Mouse (Mus musculus) MEL (cell line): Measurements from ENCODE around the gene Gm28048. TPM values are rescaled to one million over a fixed set of nuclear protein-coding genes. Genes with fewer than 3 reads are reported as not detected.

Experiments
- DNase-seq: peaks from one replicate; pipeline ENCODE4 v3.0.0; 2011; ENCODE audit warnings: low read depth, low spot score
- H3K27ac ChIP-seq: 2 replicates; pipeline ENCODE4 v1.5.1; 2012; ENCODE audit warnings: low read depth, mild to moderate bottlenecking, control low read depth, low read length, moderate library complexity; ENCODE audit not compliant: control insufficient read depth
- H3K27me3 ChIP-seq, 2 experiments: fragments of 150-350 bp in 1 of 2; sonication (generic) in 1 of 2; 2 replicates each; pipeline ENCODE4 v1.6.1; 2012; ENCODE audit warnings: low read length in 2 of 2, mild to moderate bottlenecking in 2 of 2, improper control_type of control experiment in 1 of 2, moderate library complexity in 1 of 2; ENCODE audit not compliant: insufficient read depth in 2 of 2, control insufficient read depth in 1 of 2
- H3K36me3 ChIP-seq, 2 experiments: 2 replicates each; pipeline ENCODE4 v1.6.1; 2012 to 2014; ENCODE audit warnings: low read length in 2 of 2, improper control_type of control experiment in 1 of 2, inconsistent platforms in 1 of 2, mild to moderate bottlenecking in 1 of 2; ENCODE audit not compliant: insufficient read depth in 2 of 2, control insufficient read depth in 1 of 2
- H3K4me1 ChIP-seq, 2 experiments: fragments of 150-350 bp in 1 of 2; sonication (generic) in 1 of 2; 2 replicates each; pipeline ENCODE4 v1.6.1; 2012; ENCODE audit warnings: low read length in 2 of 2, improper control_type of control experiment in 1 of 2, mild to moderate bottlenecking in 1 of 2; ENCODE audit not compliant: insufficient read depth in 2 of 2, control insufficient read depth in 1 of 2
- H3K4me3 ChIP-seq, 2 experiments: fragments of 150-350 bp in 1 of 2; sonication (generic) in 1 of 2; 2 replicates each; pipeline ENCODE4 v1.5.1; 2012; ENCODE audit warnings: low read depth in 2 of 2, low read length in 2 of 2, mild to moderate bottlenecking in 2 of 2, moderate library complexity in 2 of 2, control low read depth in 1 of 2, improper control_type of control experiment in 1 of 2; ENCODE audit not compliant: control insufficient read depth in 1 of 2, insufficient read depth in 1 of 2
- H3K79me2 ChIP-seq: 2 replicates; pipeline ENCODE4 v1.6.1; 2012; ENCODE audit warnings: mild to moderate bottlenecking, low read length, moderate library complexity; ENCODE audit not compliant: control insufficient read depth, poor library complexity, insufficient read depth
- H3K9ac ChIP-seq: 2 replicates; pipeline ENCODE4 v1.6.1; 2012; ENCODE audit warnings: low read depth, mild to moderate bottlenecking, control low read depth, low read length, moderate library complexity; ENCODE audit not compliant: control insufficient read depth, poor library complexity, severe bottlenecking
- H3K9me3 ChIP-seq: fragments of 150-350 bp; sonication (generic); replicated peaks from 2 replicates; pipeline ENCODE4 v1.6.1; 2012; ENCODE audit warnings: mild to moderate bottlenecking, low read length, improper control_type of control experiment, moderate library complexity; ENCODE audit not compliant: insufficient read depth
- BHLHE40 ChIP-seq: IDR thresholded peaks from 2 replicates; pipeline ENCODE4 v1.6.1; 2012; ENCODE audit warnings: low read depth, mild to moderate bottlenecking, inconsistent platforms, low read length, improper control_type of control experiment, borderline replicate concordance
- CHD1 ChIP-seq: IDR thresholded peaks from 2 replicates; pipeline ENCODE4 v1.6.1; 2012; ENCODE audit warnings: low read depth, mild to moderate bottlenecking, inconsistent platforms, low read length, improper control_type of control experiment
- CHD2 ChIP-seq: IDR thresholded peaks from 2 replicates; pipeline ENCODE4 v1.6.1; 2011; ENCODE audit warnings: low read length, improper control_type of control experiment
- ELF1 ChIP-seq: IDR thresholded peaks from 2 replicates; pipeline ENCODE4 v1.6.1; 2014; ENCODE audit warnings: low read depth, mild to moderate bottlenecking, inconsistent platforms, low read length, improper control_type of control experiment, moderate library complexity
- ETS1 ChIP-seq: IDR thresholded peaks from 2 replicates; pipeline ENCODE4 v1.6.1; 2012; ENCODE audit warnings: low read depth, mild to moderate bottlenecking, inconsistent platforms, low read length, improper control_type of control experiment, moderate library complexity
- HCFC1 ChIP-seq: IDR thresholded peaks from 2 replicates; pipeline ENCODE4 v1.6.1; 2012; ENCODE audit warnings: low read depth, mild to moderate bottlenecking, inconsistent platforms, low read length, improper control_type of control experiment, moderate library complexity
- KAT2A ChIP-seq: conservative IDR thresholded peaks from 2 replicates; pipeline ENCODE4 v1.6.1; 2012; ENCODE audit warnings: low read depth, low read length, improper control_type of control experiment, inconsistent platforms
- MAFK ChIP-seq: IDR thresholded peaks from 2 replicates; pipeline ENCODE4 v1.6.1; 2011; ENCODE audit warnings: low read depth, mild to moderate bottlenecking, low read length, improper control_type of control experiment, borderline replicate concordance
- MXI1 ChIP-seq: IDR thresholded peaks from 2 replicates; pipeline ENCODE4 v1.6.1; 2011; ENCODE audit warnings: mild to moderate bottlenecking, low read depth, low read length, improper control_type of control experiment
- MYB ChIP-seq: IDR thresholded peaks from 2 replicates; pipeline ENCODE4 v1.6.1; 2011; ENCODE audit warnings: mild to moderate bottlenecking, low read depth, low read length, improper control_type of control experiment
- MYC ChIP-seq: IDR thresholded peaks from 2 replicates; pipeline ENCODE4 v1.6.1; 2011; ENCODE audit warnings: low read depth, mild to moderate bottlenecking, low read length, improper control_type of control experiment, moderate library complexity
- NRF1 ChIP-seq: IDR thresholded peaks from 2 replicates; pipeline ENCODE4 v1.6.1; 2014; ENCODE audit warnings: low read depth, mild to moderate bottlenecking, inconsistent platforms, low read length, improper control_type of control experiment, moderate library complexity; ENCODE audit not compliant: poor library complexity, insufficient read depth, severe bottlenecking
- POLR2A ChIP-seq, 2 experiments: IDR thresholded peaks; 2 replicates each; pipeline ENCODE4 v1.6.1; 2011 to 2012; ENCODE audit warnings: low read length in 2 of 2, mild to moderate bottlenecking in 2 of 2, control low read depth in 1 of 2, improper control_type of control experiment in 1 of 2, low read depth in 1 of 2, moderate library complexity in 1 of 2; ENCODE audit not compliant: control insufficient read depth in 1 of 2, insufficient read depth in 1 of 2, poor library complexity in 1 of 2
- POLR2AphosphoS2 ChIP-seq: IDR thresholded peaks from 2 replicates; pipeline ENCODE4 v1.6.1; 2011; ENCODE audit warnings: low read length, improper control_type of control experiment
- POLR2AphosphoS5 ChIP-seq: IDR thresholded peaks from 2 replicates; pipeline ENCODE4 v1.6.1; 2012; ENCODE audit warnings: low read depth, borderline replicate concordance, mild to moderate bottlenecking, inconsistent platforms, low read length, moderate library complexity, mixed read lengths
- RAD21 ChIP-seq: IDR thresholded peaks from 2 replicates; pipeline ENCODE4 v1.6.1; 2011; ENCODE audit warnings: mild to moderate bottlenecking, low read depth, low read length, improper control_type of control experiment
- SIN3A ChIP-seq: IDR thresholded peaks from 2 replicates; pipeline ENCODE4 v1.6.1; 2012; ENCODE audit warnings: low read length, improper control_type of control experiment, inconsistent platforms
- SMC3 ChIP-seq: IDR thresholded peaks from 2 replicates; pipeline ENCODE4 v1.6.1; 2011; ENCODE audit warnings: low read depth, low read length, improper control_type of control experiment
- TBP ChIP-seq: IDR thresholded peaks from 2 replicates; pipeline ENCODE4 v1.8.0; 2011; ENCODE audit warnings: low read depth, low read length, improper control_type of control experiment
- TCF12 ChIP-seq: IDR thresholded peaks from 2 replicates; pipeline ENCODE4 v1.6.1; 2014; ENCODE audit warnings: low read depth, mild to moderate bottlenecking, inconsistent platforms, low read length, improper control_type of control experiment, moderate library complexity
- UBTF ChIP-seq: IDR thresholded peaks from 2 replicates; pipeline ENCODE4 v1.6.1; 2012; ENCODE audit warnings: low read depth, mild to moderate bottlenecking, inconsistent platforms, low read length, improper control_type of control experiment, moderate library complexity, borderline replicate concordance; ENCODE audit not compliant: insufficient read depth
- USF1 ChIP-seq: IDR thresholded peaks from 2 replicates; pipeline ENCODE4 v1.6.1; 2014; ENCODE audit warnings: low read depth, mild to moderate bottlenecking, inconsistent platforms, low read length, improper control_type of control experiment, moderate library complexity
- USF2 ChIP-seq, 2 experiments: IDR thresholded peaks; 2 replicates each; pipeline ENCODE4 v1.6.1; 2011 to 2012; ENCODE audit warnings: improper control_type of control experiment in 2 of 2, low read length in 2 of 2, borderline replicate concordance in 1 of 2, inconsistent platforms in 1 of 2, low read depth in 1 of 2, mild to moderate bottlenecking in 1 of 2; ENCODE audit not compliant: insufficient read depth in 1 of 2
- ZKSCAN1 ChIP-seq: IDR thresholded peaks from 2 replicates; pipeline ENCODE4 v1.6.1; 2012; ENCODE audit warnings: low read depth, mild to moderate bottlenecking, inconsistent platforms, low read length, improper control_type of control experiment, moderate library complexity
- ZMIZ1 ChIP-seq: IDR thresholded peaks from 2 replicates; pipeline ENCODE4 v1.6.1; 2012; ENCODE audit warnings: low read depth, mild to moderate bottlenecking, inconsistent platforms, low read length, improper control_type of control experiment, moderate library complexity
- ZNF384 ChIP-seq: IDR thresholded peaks from 2 replicates; pipeline ENCODE4 v1.6.1; 2012; ENCODE audit warnings: low read depth, mild to moderate bottlenecking, inconsistent platforms, low read length, improper control_type of control experiment
- polyA plus RNA-seq, 2 experiments: library from polyadenylated mRNA; stranded (reverse) in 1 of 2; unstranded in 1 of 2; fragments of >175 nt in 1 of 2; fragments of >200 nt in 1 of 2; gene quantifications; 2 replicates each; pipeline versions ENCODE4 v1.2.1 to v1.2.4; 2012; ENCODE audit warnings: low replicate concordance in 2 of 2, low read depth in 1 of 2; ENCODE audit not compliant: insufficient read length in 2 of 2, insufficient read depth in 1 of 2, missing spikeins in 1 of 2
- total RNA-seq: library from RNA; depleted of rRNA; stranded (reverse); fragments of 300-350 nt; gene quantifications from 2 replicates; pipeline ENCODE4 v1.2.3, GENCODE M21; 2012

Gm28048 gene
- total and polyA plus RNA-seq, 3 experiments: 8.6 to 15.0 TPM; not detected in 1

DNA sequence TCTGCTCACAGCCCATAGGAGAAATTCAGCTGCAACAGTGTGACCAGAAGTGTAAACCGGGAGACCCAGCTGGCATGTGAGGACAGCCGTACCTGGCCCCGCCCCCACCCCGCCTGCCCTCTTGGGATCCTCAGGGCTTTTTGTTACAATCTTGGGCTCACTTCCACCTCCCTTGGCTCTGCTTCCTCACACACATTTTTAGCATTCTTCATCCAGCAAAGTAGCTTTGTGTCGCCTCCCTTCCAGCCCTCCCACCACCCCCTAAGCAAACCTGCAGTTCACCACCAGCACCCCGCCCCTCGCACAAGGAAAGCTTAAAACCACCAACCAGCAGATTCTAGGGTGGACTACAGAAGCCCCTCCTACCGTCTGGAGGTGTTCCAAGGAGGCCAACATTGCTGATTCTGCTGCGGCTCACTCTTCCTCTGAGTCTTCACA, 181.9 kb downstream of the Gm28048 start:
- no peak overlapping the region for H3K9ac ChIP-seq
- no peaks in the 10 kb centered on the region; a peak in 1 of 4 replicates for H3K4me1 ChIP-seq
- DNase-seq: no peak
- TF ChIP-seq HCFC1 (no peak), MAFK (no peak), TBP (no peak), MYC (no peak), ETS1 (no peak), CHD1 (no peak), POLR2AphosphoS2 (no peak), ZNF384 (no peak), NRF1 (no peak), UBTF (no peak), MXI1 (no peak), KAT2A (no peak)
- TF ChIP-seq, all 39 proteins: peak for 0
- Histone ChIP-seq H3K27ac (no peak overlapping the region), H3K36me3 (peaks cover 0 to 1% of the 10 kb centered on the region in 2 experiments; a peak in 1 of 4 replicates), H3K79me2 (no peaks in the 10 kb centered on the region), H3K4me3 (no peak overlapping the region), H3K9me3 (no peaks in the 10 kb centered on the region), H3K27me3 (no peaks in the 10 kb centered on the region)

DNA sequence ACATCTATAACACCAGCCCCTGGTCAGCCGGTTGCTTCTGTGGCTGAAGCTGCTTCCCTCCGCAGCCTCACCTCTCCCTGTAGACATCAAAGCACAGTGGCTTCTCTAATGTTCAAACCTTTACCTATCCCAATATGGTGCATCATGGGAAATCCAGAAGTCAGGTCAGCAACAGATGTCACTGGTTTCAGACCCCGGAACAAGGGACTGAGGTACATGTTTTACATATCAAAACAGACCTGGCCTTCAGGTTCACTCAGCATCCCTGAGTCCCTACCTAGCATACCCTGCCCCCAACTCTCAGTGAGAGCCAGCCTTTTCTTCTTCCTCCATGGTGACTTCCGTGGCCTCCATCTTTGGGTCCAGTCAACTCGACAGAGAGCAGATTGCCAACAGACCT, 183.0 kb downstream of the Gm28048 start:
- Histone ChIP-seq H3K79me2 (no peaks in the 10 kb centered on the region), H3K27me3 (no peaks in the 10 kb centered on the region), H3K9ac (no peak overlapping the region), H3K4me3 (no peak overlapping the region), H3K9me3 (no peaks in the 10 kb centered on the region), H3K4me1 (peaks cover 10 to 11% of the 10 kb centered on the region in 2 experiments), H3K36me3 (peaks cover 0 to 11% of the 10 kb centered on the region in 2 experiments; a peak in 2 of 4 replicates), H3K27ac (no peak overlapping the region)
- no peak for TF ChIP-seq ELF1
- TF ChIP-seq POLR2AphosphoS2: no peak
- TF ChIP-seq POLR2A (IDR thresholded peaks at IDR 0.05; ENCODE audit: control insufficient read depth in 1 of 2, insufficient read depth in 1 of 2, low read depth in 1 of 2, low read length in 2 of 2, poor library complexity in 1 of 2): no peak
- no peak for TF ChIP-seq SIN3A
- no peak for TF ChIP-seq ZKSCAN1
- no peak for TF ChIP-seq TCF12
- no peak for TF ChIP-seq RAD21
- TF ChIP-seq USF2 (IDR thresholded peaks at IDR 0.05; ENCODE audit: borderline replicate concordance in 1 of 2, insufficient read depth in 1 of 2, low read depth in 1 of 2, low read length in 2 of 2): no peak
- TF ChIP-seq ZMIZ1: no peak
- no peak for TF ChIP-seq CHD2
- TF ChIP-seq SMC3: no peak
- TF ChIP-seq TBP: no peak
- no peak for TF ChIP-seq BHLHE40
- TF ChIP-seq POLR2AphosphoS5: no peak
- no peak for TF ChIP-seq USF1
- TF ChIP-seq UBTF: no peak
- TF ChIP-seq NRF1: no peak
- TF ChIP-seq HCFC1: no peak
- TF ChIP-seq MYB: no peak
- DNase-seq: no peak
